Mouse (Mus musculus) left cerebral cortex, adult 18-20 months (tissue): ENCODE data around the gene Retreg3. TPM values are rescaled to one million over a fixed set of nuclear protein-coding genes. Genes with fewer than 3 reads are reported as not detected.

Experiments used
- DNase-seq, 2 experiments: peaks; one replicate each; pipeline ENCODE4 v3.0.0; 2021 to 2022; ENCODE audit warnings: low spot score in 2 of 2, mixed read lengths in 1 of 2
- total RNA-seq, 2 experiments: library from RNA; stranded (reverse); gene quantifications; 2 replicates each; pipeline ENCODE4 v1.2.3; 2021

Gene Retreg3
- total RNA-seq, 2 experiments from 2014 or later, result 53.9 to 57.8 TPM

GRCm38 (mm10) chr11:101120545-101121188 lies 974 bp upstream of the Retreg3 start:
- peak in 1 of 2 experiments; percentile 10 for DNase-seq

DNA sequence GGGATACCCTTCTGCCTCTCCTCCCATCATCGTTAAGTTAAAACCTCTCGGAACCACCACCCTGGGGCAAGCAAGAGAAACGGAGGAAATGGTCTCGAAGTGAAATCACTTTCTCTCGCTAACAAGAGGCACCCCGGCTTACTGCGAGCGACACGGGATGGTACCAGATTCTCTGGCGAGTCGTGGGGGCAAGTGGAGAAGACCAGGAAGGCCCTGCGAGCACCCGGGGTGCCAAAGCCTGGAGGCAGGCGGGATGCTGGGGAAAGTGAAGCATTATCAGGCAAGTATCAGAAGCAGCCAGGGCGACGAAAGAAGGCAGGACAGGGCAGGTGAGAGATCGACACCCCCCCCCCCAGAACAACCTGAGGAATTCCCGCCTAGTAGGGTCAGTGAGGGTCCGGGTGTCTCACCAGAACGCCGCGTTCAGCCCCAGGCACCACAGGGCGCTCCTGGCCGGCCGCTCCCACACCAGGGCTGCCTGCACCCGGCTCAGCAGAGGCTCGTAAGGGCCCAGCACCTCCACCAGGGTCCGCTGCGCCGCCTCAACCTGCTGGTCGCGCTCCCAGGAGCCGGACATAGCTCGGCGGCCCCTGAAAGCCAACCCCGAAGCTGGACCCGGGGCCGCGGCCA lies 447 bp downstream of the Retreg3 start:
- peak in 1 of 2 experiments; percentile 11 for DNase-seq

- no peak for DNase-seq
These were observed 1.6 kb downstream of the Retreg3 start for GRCm38 (mm10) chr11:101118105-101118504.

- no peak for DNase-seq
These were observed 4.1 kb downstream of the Retreg3 start for GRCm38 (mm10) chr11:101115564-101115963.

DNA sequence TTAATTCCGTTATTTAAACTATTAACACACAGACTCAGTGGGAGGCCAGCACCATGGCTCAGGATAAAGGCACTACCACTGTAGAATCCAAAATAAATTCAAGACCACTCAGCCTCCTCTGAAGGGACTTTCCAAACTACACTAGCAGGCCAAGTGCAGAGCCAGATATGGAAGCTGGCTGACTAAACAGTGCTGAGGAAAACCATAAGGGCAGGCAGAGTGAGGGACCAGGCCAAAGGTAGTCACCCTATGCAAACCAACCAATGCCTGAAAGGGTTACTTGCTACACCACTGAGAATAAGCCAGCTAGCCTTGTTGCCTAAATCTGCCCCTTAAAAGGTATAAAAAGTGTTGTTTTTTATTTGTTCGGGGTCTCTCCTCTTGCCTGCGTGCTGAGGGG lies 7.5 kb downstream of the Retreg3 start:
- DNase-seq, result no peak

DNA sequence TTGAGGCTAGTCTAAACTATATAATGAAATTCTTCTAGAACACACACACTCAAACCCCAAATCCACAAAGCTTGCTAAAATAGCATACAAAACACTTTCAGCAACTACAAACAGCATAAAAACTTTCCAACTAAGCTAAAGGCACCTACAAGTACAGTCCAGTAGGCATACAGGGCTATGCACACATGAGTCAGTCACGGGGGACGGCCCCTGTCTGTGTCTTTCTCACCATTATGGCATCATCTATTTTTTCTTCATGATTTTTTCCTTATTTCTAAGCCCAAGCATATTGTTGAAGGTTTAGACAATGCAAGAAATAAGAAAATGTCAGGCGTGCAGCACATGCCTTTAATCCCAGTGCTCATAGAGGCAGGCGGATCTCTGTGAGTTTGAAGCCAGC lies 8.5 kb downstream of the Retreg3 start:
- no peak for DNase-seq

DNA sequence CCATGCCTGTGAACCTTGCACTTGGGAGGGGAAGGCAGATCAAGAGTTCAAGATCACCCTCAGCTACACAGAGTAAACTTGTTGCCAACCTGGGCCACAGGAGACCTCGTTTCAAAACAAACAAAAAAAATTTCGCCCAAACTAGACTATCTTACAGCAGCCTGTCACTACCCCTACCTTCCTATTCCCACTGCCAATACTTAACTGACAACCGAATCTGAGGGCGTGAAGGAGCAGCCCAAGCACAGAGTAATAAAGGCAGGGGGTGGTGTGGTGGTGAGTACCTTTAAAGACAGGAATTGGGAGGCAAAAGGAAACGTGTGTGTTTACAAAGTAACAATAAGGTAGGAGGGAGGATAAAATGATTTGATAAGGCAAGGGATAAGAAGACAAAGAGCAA lies 9.0 kb downstream of the Retreg3 start:
- DNase-seq, result no peak

GRCm38 (mm10) chr11:101109351-101109750 lies 10.3 kb downstream of the Retreg3 start:
- no peak for DNase-seq

GRCm38 (mm10) chr11:101103011-101103410 lies 16.7 kb downstream of the Retreg3 start:
- no peak for DNase-seq

GRCm38 (mm10) chr11:101098231-101098630 lies 21.5 kb downstream of the Retreg3 start:
- DNase-seq, result no peak

GRCm38 (mm10) chr11:101095314-101096024 lies 24.2 kb downstream of the Retreg3 start, which contains the start of gene Psmc3ip:
Gene Psmc3ip (minus strand): TSS chr11:101095436.
- DNase-seq, result peak; percentile 91 to 95

DNA sequence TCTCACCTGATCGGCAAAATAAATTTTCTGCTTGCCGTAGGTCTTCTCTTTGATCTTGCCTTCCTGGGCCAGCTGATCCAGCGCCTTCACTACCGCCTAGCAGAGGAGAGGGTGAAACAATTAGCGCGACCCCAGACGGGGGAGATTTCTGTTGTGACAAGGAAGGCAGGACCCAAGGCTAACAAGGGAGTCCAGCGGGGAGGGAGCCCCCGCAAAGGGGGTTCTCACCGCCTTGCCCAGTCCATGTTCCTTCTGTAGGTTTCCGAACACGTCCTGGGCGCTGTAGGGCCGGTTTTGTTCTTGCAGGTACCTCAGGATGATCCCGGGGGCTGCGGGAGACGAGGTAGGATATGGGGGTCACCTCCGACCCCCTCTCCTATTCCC lies 24.8 kb downstream of the Retreg3 start:
- no peak for DNase-seq

- DNase-seq, result no peak
These were observed 29.8 kb downstream of the Retreg3 start for GRCm38 (mm10) chr11:101089931-101090330.

DNA sequence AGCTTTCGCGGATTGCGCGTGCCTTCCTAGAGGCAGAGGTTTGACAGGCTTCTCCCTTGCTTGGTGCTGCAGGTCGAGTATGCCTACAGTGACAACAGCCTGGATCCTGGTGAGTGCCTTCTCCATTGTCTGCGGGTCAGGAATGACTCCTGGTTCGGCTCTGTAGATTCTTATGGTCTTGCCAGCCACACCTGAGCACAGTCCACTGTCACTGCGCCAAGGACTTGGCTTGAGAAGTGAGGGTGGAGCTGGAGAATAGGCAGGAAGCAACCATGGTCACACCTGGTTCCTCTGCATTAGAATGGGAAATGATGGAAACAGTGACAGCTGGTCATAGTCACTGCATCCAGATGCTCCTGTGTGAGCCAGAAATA lies 32.0 kb downstream of the Retreg3 start:
- no peak for DNase-seq

DNA sequence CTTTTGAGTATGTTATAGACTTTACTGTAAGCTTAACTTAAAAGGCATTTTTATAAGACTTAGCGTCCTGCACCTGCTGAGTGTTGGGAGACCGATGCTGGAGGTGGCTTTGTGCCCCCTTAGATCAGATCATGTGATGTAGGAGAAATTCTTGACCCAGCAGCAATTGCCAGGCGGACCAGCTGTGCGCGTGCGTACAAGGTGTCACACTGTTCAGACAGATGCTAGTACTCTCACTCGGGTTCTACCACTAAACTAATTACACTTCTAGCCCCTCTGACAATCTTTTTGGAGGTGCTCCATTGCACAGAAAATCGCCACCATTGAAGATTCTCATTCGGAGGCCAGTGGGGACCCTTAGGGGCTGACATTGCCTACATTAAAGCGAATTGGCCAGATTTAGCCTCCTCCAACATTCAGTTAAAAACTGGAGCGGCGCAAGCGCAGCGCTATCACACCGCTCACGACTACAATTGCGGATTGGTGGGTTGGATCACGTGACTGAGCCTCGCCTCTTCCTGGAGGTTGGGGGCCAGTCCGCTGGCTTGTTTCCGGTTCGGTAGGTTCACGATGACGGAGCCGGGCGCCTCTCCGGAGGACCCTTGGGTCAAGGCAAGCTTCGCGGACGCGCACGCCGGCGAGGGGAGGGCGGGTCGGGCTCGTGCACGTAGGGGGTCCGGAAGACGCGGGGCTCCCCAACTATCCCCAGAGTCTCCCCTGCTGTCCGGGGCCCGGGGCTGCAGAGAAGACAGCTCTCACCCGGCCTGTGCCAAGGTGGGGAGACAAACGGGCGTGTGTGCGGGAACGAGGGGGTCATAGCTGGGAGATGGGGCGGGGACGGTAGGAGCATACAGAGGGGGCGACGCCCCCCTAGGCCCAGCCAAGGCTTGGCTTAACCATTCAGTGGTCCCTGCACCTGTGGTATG lies 32.7 kb downstream of the Retreg3 start, which contains the start of gene Mlx:
Gene Mlx, plus strand, starts transcription at position 522 of the 926 bp plus-strand sequence.
- peak; percentile 93 for DNase-seq

DNA sequence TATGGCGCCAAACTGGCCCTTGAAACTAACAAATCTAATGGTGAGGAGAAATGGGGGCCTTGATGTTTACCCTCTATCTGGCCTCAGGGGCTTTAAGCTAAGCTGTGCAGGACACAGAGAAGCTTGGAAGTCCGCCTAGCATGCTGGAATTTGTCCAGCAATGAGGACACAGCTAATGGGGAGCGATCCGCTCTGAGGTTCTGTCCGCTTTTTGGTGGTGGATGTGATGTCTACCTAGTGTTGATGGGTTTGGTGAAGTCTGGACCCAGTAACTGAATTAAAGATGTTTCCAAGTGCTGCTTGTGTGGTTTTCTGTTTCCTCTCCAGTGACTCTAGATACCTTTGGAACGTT lies 33.4 kb downstream of the Retreg3 start:
- no peak for DNase-seq

- DNase-seq, result no peak
These were observed 33.9 kb downstream of the Retreg3 start for GRCm38 (mm10) chr11:101085617-101086322.

DNA sequence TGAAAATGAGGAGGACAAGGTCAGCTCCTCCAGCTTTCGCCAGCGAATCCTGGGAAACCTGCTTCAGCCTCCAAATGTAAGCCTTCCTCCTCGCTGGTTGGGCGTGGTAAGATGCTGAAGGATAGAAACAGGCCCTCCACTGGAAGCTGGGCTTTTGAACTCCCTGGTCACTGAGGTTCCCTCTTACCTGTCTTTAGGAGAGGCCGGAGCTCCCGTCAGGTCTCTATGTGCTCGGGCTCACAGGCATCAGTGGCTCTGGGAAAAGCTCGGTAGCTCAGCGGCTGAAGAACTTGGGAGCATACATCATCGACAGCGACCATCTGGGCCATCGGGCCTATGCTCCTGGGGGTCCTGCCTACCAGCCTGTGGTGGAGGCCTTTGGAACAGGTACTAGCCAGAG lies 34.9 kb downstream of the Retreg3 start:
- DNase-seq, result no peak

- no peak for DNase-seq
These were observed 35.4 kb downstream of the Retreg3 start for GRCm38 (mm10) chr11:101084246-101084645.

GRCm38 (mm10) chr11:101083083-101083697 lies 36.5 kb downstream of the Retreg3 start:
- no peak for DNase-seq
